Comparison of ENCODE assay signal across 23 mouse cellular contexts in the genomic region with DNA sequence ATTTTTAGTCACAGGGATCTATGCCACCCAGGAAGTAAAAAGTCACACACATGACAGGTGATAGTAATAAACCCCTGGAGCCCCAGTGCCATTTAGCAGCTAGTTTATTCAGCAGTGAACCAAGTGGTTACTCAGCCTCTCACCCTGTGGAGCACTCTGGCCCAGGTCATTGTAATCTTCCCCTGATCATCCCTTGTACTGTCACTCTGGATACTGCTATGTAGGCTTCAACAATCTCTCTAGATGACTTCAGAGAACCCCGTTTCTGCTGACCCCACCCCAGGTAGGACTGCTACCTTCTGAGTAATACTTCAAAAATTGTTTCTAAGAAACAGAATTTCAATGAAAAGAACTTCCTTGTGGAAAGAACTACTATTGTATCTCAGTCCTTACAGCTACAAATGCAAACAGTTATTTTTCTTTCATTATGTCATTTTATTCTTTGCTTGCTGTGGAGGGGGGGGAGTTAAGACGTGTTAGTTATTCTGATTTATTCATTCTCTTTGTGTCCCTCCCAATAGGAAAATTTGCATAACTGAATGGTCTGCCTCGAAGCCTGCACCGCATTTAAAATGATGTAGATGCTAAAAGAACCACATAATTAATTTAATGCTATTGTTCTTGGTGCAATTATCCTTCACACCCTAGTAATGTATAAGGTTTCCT.
"Had no signal": no experiment of that assay in that cellular context is flagged by ENCODE, and none has a peak within 500 bp of the region (broad histone marks: within the 10 kb centered on the region; RNA-seq: fewer than 3 reads in every experiment).

No protein-coding gene starts in this region.

- H3K4me3 ChIP-seq: layer of hippocampus, adult 2 months; limb, embryonic 12.5 days; limb, embryonic 15.5 days; midbrain, embryonic 13.5 days; myocyte; neural tube, embryonic 13.5 days; stomach, embryonic 15.5 days had no signal

- H3K9me3 ChIP-seq: limb, embryonic 12.5 days; limb, embryonic 15.5 days; midbrain, embryonic 13.5 days; neural tube, embryonic 13.5 days; stomach, embryonic 15.5 days had no signal

- ATAC-seq: liver, postnatal 0 days; lung, postnatal 0 days; midbrain, embryonic 13.5 days had no signal

- H3K4me1 ChIP-seq: limb, embryonic 12.5 days; limb, embryonic 15.5 days; midbrain, embryonic 13.5 days; neural tube, embryonic 13.5 days; stomach, embryonic 15.5 days had no signal

- H3K4me2 ChIP-seq: limb, embryonic 12.5 days; limb, embryonic 15.5 days; liver, embryonic 11.5 days; lung, embryonic 14.5 days; midbrain, embryonic 13.5 days; neural tube, embryonic 13.5 days; stomach, embryonic 15.5 days had no signal

- H3K27me3 ChIP-seq: limb, embryonic 12.5 days; limb, embryonic 15.5 days; neural tube, embryonic 13.5 days; stomach, embryonic 15.5 days had no signal

- H3K36me3 ChIP-seq: limb, embryonic 12.5 days; limb, embryonic 15.5 days; midbrain, embryonic 13.5 days; neural tube, embryonic 13.5 days; stomach, embryonic 15.5 days had no signal

- H3K9ac ChIP-seq: limb, embryonic 12.5 days; limb, embryonic 15.5 days; liver, embryonic 14.5 days; liver, postnatal 0 days; lung, embryonic 14.5 days; midbrain, embryonic 13.5 days; neural tube, embryonic 13.5 days; stomach, embryonic 15.5 days had no signal

- H3K27ac ChIP-seq: kidney, postnatal 0 days; layer of hippocampus, adult 2 months; limb, embryonic 12.5 days; limb, embryonic 15.5 days; liver, embryonic 14.5 days; macrophage; midbrain, embryonic 13.5 days; neural tube, embryonic 13.5 days; stomach, embryonic 15.5 days had no signal

- DNase-seq: kidney, adult 2 months; kidney, postnatal 25 days; layer of hippocampus, adult 9-11 months; layer of hippocampus, postnatal 36 days; left cerebral cortex, postnatal 4 days; liver, postnatal 0 days; lung, embryonic 14.5 days; retina, postnatal 1 day; right cerebral cortex, postnatal 25 days; spleen, adult 18-20 months; thymus, postnatal 25 days had no signal
